Mouse (Mus musculus) midbrain, postnatal 0 days (tissue): Measurements from ENCODE around the gene Rps6. TPM values are rescaled to one million over a fixed set of nuclear protein-coding genes. Genes with fewer than 3 reads are reported as not detected.
A peak's percentile ranks its signal among the peaks of the same experiment; 100 is the strongest.

Source experiments
- ATAC-seq: fragments of 200-750 bp; cut with Nextera tagmentation; 2 replicates; pipeline ENCODE4 v1.8.0; 2017; ENCODE audit warnings: moderate number of reproducible peaks, mild to moderate bottlenecking, moderate TSS enrichment, moderate library complexity; ENCODE audit not compliant: low FRiP score
- DNase-seq: peaks from one replicate; pipeline ENCODE4 v3.0.0-alpha.2; 2015; ENCODE audit warnings: low spot score
- H3K27ac ChIP-seq: fragments of 300-500 bp; sonication (generic); 2 replicates; pipeline ENCODE4 v1.5.1; 2014; ENCODE audit warnings: low read depth, mild to moderate bottlenecking, low read length, mixed read lengths
- H3K27me3 ChIP-seq: fragments of 300-500 bp; sonication (generic); 2 replicates; pipeline ENCODE4 v1.6.1; 2014; ENCODE audit warnings: low read length, control low read depth, mixed read lengths; ENCODE audit not compliant: insufficient read depth
- H3K36me3 ChIP-seq: fragments of 300-500 bp; sonication (generic); 2 replicates; pipeline ENCODE4 v1.6.1; 2014; ENCODE audit warnings: low read length, control low read depth, mixed read lengths; ENCODE audit not compliant: insufficient read depth
- H3K4me1 ChIP-seq: fragments of 300-500 bp; sonication (generic); 2 replicates; pipeline ENCODE4 v1.6.1; 2014; ENCODE audit warnings: mild to moderate bottlenecking, control low read depth, antibody characterized with exemption, low read length, mixed read lengths; ENCODE audit not compliant: insufficient read depth
- H3K4me2 ChIP-seq: fragments of 300-500 bp; sonication (generic); 2 replicates; pipeline ENCODE4 v1.6.1; 2014; ENCODE audit warnings: low read depth, mild to moderate bottlenecking, low read length, mixed read lengths; ENCODE audit not compliant: poor library complexity, severe bottlenecking
- H3K4me3 ChIP-seq: fragments of 300-500 bp; sonication (generic); 2 replicates; pipeline ENCODE4 v1.5.1; 2014; ENCODE audit warnings: low read depth, mild to moderate bottlenecking, low read length, moderate library complexity
- H3K9ac ChIP-seq: fragments of 300-500 bp; sonication (generic); replicated peaks from 2 replicates; pipeline ENCODE4 v1.6.1; 2014; ENCODE audit warnings: mild to moderate bottlenecking, low read length, moderate library complexity, mixed read lengths; ENCODE audit not compliant: poor library complexity, severe bottlenecking
- H3K9me3 ChIP-seq: fragments of 300-500 bp; sonication (generic); 2 replicates; pipeline ENCODE4 v1.6.1; 2016; ENCODE audit warnings: low read length, control low read depth
- CTCF ChIP-seq: IDR thresholded peaks from 2 replicates; pipeline ENCODE4 v1.5.1; 2016; ENCODE audit warnings: antibody characterized with exemption, mild to moderate bottlenecking
- WGBS: fragments of 180-500 bp; shearing (Covaris S2); extraction: QIAGEN DNeasy Blood & Tissue Kit; methylation state at CpG from one replicate; pipeline ENCODE4 v1.1.7; 2014; 5-methylcytosine and 5-hydroxymethylcytosine counted together
- polyA plus RNA-seq: library from polyadenylated mRNA; unstranded; fragments of >200 nt; fragmentation: Nextera tagmentation; extraction: Ambion mirVana; gene quantifications from 2 replicates; pipeline ENCODE4 v1.2.1, GENCODE M21; 2015
- total RNA-seq: library from RNA; depleted of rRNA; stranded (reverse); fragments of >200 nt; gene quantifications from 2 replicates; pipeline ENCODE4 v1.2.3, GENCODE M21; 2014; rRNA removed

Rps6 gene
- total RNA-seq (941 and 988 TPM in 2 replicates), polyA plus RNA-seq (310 and 336 TPM in 2 replicates)

DNA sequence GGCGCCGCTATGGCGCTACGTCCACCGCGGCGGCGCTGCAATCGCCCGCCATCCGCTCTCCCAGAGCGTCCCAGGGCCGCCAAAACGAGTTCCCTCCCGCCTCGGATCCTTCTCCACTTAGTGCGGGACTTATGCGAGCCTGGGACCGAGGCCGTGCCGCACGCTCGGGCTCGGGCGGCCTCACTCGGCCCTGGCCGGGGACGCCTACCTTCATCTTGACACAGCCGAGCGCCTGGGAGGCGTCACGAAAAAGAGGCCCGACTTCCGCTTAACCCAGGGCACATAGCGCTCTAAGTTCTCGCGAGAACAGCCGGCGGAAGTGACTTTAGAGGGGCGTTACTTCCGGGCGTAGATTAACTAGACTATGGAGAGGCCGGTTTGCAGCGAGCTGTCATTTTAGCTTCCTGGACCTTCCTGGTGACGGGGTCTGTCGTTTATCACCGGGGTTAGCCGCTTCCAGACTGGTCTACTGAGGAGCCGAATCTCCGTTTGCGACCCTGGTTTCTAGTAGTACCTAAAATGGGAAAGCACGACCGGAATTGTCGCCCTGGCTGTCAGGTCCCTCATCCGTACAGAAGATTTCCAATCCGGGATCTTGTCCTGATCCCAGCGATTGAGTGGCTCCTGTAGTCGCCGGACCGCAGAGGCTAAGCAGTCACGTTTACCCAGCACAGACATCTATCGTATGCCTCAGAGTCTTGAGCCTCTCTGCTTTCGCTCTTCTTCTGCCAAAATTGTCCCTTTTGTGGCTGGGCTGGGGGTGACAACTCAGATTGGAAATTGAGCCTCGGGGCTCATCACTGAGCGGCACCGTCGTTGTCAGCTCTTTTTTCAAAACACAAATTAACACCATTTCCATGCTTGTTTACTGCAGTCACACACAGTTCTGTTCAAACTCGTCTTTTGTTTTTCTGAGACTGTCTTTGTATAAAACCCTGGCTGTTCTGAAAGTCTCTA is at the start of gene Rps6:
Rps6 (minus strand) TSS at position 300 of the 957 bp plus-strand sequence.
- peak within 1 kb of the TSS; percentile 98 for H3K27ac ChIP-seq
- H3K4me3 ChIP-seq = peak within 1 kb of the TSS; percentile 96
- H3K27me3 ChIP-seq = no peaks in the 10 kb centered on the region
- under 1% methylated on average over 61 of the region's 68 CpGs for WGBS
- H3K4me1 ChIP-seq = peaks cover 6% of the 10 kb centered on the region; the same call in 1 of the 2 replicates
- H3K36me3 ChIP-seq = peaks cover 20% of the 10 kb centered on the region
- no peaks in the 10 kb centered on the region for H3K9me3 ChIP-seq
- ATAC-seq (peak; percentile 98), DNase-seq (peak; percentile 99)
- H3K9ac ChIP-seq = peak within 1 kb of the TSS; percentile 93
- no peak; the same call in 1 of the 2 replicates for TF ChIP-seq CTCF
- peak within 1 kb of the TSS; percentile 72 for H3K4me2 ChIP-seq

DNA sequence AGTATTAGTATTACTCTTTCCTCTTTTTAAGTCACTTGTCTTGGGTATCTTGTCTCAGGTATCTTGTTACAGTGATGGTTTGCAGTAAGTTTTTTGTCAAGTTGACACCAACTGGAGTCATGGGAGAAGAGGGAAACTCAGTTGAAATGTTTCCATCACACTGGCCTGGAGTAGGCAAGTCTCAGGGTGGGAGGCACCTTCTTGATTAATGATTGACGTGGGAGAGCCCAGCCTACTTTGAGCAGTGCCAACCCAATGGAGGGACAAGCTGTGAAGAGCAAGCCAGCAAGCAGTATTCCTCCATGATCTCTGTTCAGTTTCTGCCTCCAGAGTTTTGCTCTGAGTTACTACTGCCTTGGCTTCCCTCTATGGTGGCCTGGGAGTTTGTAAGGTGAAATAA is 48.7 kb upstream of the Rps6 start:
- ATAC-seq (no peak), DNase-seq (no peak)
- Histone ChIP-seq H3K9ac (no peak overlapping the region), H3K27me3 (no peaks in the 10 kb centered on the region), H3K4me1 (no peaks in the 10 kb centered on the region), H3K27ac (no peak overlapping the region), H3K4me2 (no peak overlapping the region), H3K9me3 (no peaks in the 10 kb centered on the region), H3K36me3 (no peaks in the 10 kb centered on the region), H3K4me3 (no peak overlapping the region)
- WGBS = 83% methylated on average over 1 of the region's 1 CpGs
- TF ChIP-seq CTCF = no peak

DNA sequence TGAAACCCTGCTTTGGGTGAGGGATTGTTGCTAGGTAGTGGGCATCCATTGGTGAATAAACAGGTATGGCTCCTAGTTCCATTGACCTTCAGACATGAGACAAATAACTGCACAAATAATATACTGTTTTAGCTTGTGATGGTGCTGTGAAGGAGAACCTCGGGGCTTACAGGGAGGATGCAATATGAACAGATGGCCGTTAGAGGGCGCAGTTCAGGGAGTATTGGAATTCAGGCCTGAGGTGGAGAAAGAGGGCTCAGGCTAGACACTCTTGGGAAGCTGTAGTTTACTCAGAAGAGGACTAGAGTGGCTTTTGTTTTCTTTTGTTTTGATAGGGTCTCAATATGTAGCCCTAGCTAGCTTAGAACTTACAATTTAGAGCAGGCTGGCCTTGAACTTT is 47.8 kb upstream of the Rps6 start:
- no peaks in the 10 kb centered on the region for H3K36me3 ChIP-seq
- TF ChIP-seq CTCF = peak; percentile 34; the same call in 1 of the 2 replicates

DNA sequence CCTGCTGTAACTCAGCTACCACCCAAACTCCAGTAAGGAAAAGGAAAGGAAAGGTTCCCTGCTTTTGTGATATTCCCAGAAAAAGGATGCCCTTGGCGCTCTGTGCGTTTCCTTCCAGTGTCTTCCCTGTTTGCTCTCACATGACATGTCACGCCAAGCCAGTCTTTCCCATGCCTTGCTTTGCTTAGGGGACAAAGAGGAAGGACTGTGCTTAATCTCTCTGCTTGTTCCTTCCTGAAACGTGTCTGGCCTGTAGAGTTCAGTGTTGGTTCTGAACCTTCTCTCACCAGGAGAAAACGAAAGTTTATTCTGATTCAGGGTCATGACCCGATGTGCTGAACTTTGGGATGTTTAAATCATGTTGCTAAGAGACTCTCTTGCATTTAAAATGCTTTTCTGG is 45.1 kb upstream of the Rps6 start:
- TF ChIP-seq CTCF = no peak
- Histone ChIP-seq H3K27me3 (no peaks in the 10 kb centered on the region), H3K9ac (no peak overlapping the region), H3K4me3 (no peak overlapping the region), H3K36me3 (no peaks in the 10 kb centered on the region), H3K9me3 (no peaks in the 10 kb centered on the region), H3K4me2 (no peak overlapping the region), H3K4me1 (no peaks in the 10 kb centered on the region), H3K27ac (no peak overlapping the region)
- no peak for ATAC-seq
- DNase-seq = no peak
- WGBS = 54% methylated on average over 6 of the region's 6 CpGs

More for the DNA sequence above, 47.8 kb upstream of the Rps6 start:
- Histone ChIP-seq H3K27me3 (no peaks in the 10 kb centered on the region), H3K4me1 (no peaks in the 10 kb centered on the region), H3K4me2 (no peak overlapping the region), H3K27ac (no peak overlapping the region), H3K9ac (no peak overlapping the region), H3K4me3 (no peak overlapping the region), H3K9me3 (no peaks in the 10 kb centered on the region)
- DNase-seq = no peak
- 29% methylated on average over 3 of the region's 3 CpGs for whole genome bisulfite sequencing
- no peak for ATAC-seq

DNA sequence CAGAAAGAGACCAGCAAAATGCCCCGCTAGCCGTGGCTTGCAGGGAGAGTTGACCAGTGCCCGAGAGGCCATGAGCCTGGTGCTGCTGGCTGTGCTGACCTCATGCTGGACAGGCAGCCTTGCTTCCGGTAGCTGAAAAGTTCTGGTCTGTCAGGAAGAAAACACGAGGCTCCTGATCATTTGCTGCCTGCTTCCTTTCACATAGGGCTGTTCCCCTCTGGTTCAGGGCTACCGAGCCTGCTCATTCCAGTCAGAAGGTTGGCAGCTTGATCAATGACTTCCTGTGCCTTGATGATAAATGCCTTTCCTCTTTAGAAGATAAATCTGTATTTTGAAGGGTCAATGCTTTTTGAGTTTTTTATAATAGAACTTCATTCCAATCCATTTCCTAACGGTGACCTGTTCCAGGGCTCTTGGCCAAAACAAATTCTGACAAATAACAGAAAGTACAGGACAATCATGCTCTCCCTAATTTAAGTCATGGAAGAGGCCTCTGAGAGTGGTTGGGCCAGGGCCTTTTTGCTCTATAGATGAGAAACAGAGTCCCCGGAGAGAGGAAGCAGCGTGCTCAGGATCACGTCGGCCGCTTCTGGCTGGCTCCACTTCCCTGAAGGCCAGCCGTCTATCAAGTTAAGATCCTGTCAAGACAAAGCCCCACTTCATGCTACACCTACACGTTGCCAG is 41.7 kb upstream of the Rps6 start:
- Histone ChIP-seq H3K9ac (no peak overlapping the region), H3K4me1 (no peaks in the 10 kb centered on the region), H3K9me3 (no peaks in the 10 kb centered on the region), H3K27me3 (no peaks in the 10 kb centered on the region), H3K36me3 (no peaks in the 10 kb centered on the region), H3K27ac (no peak overlapping the region), H3K4me3 (no peak overlapping the region), H3K4me2 (no peak overlapping the region)
- TF ChIP-seq CTCF = no peak
- ATAC-seq (no peak), DNase-seq (no peak)
- WGBS = 70% methylated on average over 14 of the region's 14 CpGs
